Mouse (Mus musculus) brain, embryonic 14.5 days (tissue): Measurements from ENCODE around the gene Ppm1b. TPM values are rescaled to one million over a fixed set of nuclear protein-coding genes. Genes with fewer than 3 reads are reported as not detected.
"Not testable (repeated sequence)": the region's sequence is repeated elsewhere in the genome, so short reads cannot be mapped to it uniquely, and the experiment has no call there.

Source experiments
- DNase-seq: peaks from one replicate; pipeline ENCODE4 v3.0.0-alpha.2; 2011; ENCODE audit warnings: low read depth
- CTCF ChIP-seq: fragments of 200-500 bp; IDR thresholded peaks from 2 replicates; pipeline ENCODE4 v1.5.1; 2012; ENCODE audit warnings: inconsistent platforms, mild to moderate bottlenecking, moderate library complexity, borderline replicate concordance; ENCODE audit not compliant: insufficient read depth, insufficient read length; ENCODE audit errors: extremely low read depth
- POLR2A ChIP-seq: fragments of 200-500 bp; IDR thresholded peaks from 2 replicates; pipeline ENCODE4 v1.6.1; 2012; ENCODE audit warnings: mild to moderate bottlenecking, inconsistent platforms, borderline replicate concordance; ENCODE audit not compliant: poor library complexity, insufficient read depth, insufficient read length, severe bottlenecking; ENCODE audit errors: extremely low read depth
- polyA plus RNA-seq: library from polyadenylated mRNA; depleted of rRNA; stranded (reverse); fragments of >200 nt; gene quantifications from 2 replicates; pipeline ENCODE4 v1.2.3, GENCODE M21; 2012; rRNA removed

Ppm1b gene
- 71.0 and 84.2 TPM in 2 replicates for polyA plus RNA-seq

DNA sequence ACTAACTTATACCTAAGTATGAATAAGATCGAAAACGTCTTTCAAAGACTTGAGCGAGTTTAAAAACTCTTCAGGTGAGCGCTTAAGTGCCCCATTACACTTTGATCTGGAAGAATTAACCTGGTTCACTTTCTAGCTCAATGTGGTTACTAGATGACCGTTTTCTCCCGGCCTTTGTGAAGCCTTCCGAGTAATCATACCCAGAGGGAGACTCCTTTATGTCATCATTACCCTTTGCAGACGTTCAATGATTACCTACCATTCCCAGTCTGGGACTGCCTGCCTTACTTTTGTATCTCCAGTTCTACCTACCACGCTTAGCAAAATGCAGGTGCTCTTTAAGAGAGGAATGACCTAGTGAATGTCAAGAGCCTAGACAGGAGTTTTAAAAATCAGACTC is at the start of gene Ppm1b:
Gene Ppm1b, plus strand, starts transcription at position 301 of the 400 bp plus-strand sequence.
- TF ChIP-seq CTCF = no peak
- TF ChIP-seq POLR2A = no peak

DNA sequence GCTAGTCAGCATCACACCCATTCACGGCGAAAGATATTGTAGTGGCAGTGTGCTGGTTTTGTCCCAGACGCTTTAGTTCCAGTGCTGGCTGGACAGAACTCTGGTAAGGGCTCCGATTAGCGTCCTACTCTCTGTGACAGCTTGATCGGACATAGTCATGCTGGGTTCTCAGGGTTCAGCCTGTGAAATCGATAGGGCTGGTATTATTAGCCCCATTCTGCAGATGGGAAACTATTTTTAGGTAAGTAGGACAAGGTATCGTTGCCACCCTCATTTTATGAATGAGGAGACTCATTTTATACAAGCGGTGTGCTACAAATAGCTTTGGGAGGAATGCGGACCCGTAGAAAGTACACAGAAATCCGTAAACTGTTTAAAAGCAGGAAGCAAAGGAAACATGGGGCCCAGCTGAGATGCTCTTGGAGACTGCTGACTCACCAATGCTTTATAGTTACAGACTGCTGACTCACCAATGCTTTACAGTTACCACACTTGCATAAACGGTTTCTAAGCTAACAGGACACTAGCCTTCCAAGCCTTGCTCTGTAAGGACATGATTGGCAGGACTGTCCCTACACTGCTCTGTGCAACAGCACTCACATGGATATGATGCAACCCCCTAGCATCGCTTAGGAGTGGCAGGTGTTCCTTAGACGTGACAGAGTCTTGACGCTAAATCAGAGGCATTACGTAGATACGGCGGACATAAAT is 34.7 kb upstream of the Ppm1b start:
- no peak for DNase-seq
- TF ChIP-seq CTCF (no peak), POLR2A (no peak)

More for the DNA sequence above, at the start of gene Ppm1b:
- DNase-seq = no peak

DNA sequence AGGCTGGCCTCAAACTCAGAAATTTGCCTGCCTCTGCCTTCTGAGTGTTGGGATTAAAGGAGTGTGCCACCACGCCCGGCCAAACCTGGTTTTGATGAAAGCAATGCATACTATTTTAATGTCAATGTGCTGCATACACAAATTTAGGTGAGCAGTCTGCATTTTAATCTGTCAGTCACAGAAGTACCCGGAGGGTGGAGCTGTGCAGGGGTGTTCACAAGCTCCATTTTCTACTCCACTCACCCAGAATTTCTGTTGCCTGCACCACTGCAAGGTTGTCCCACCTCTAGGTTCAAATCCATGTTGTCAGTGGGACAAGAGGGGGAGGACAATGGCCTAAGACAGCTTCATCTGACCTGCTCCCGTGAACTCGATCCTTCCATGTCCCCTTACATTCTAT is 31.8 kb upstream of the Ppm1b start:
- DNase-seq = no peak
- no peak for TF ChIP-seq POLR2A
- no peak for TF ChIP-seq CTCF

DNA sequence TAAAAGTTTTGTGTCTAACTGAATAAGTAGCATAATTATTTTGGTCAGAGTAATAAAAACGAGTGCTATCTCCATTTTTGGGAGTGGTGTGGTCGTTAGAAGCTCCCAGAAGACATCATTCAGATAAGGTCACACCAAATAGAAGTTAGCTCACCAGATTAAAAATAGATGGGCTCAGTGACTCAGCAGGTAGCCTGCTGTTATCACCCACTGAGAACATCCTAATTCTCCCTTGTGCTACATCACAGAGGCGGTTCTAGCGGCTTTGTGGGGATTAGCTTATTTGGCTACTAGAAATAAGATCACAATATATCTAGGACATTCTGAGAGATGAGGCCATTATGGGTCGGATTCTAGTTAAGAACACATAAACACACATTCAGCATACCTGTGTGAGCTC is 30.3 kb upstream of the Ppm1b start:
- DNase-seq = no peak
- TF ChIP-seq CTCF = no peak
- no peak for TF ChIP-seq POLR2A

DNA sequence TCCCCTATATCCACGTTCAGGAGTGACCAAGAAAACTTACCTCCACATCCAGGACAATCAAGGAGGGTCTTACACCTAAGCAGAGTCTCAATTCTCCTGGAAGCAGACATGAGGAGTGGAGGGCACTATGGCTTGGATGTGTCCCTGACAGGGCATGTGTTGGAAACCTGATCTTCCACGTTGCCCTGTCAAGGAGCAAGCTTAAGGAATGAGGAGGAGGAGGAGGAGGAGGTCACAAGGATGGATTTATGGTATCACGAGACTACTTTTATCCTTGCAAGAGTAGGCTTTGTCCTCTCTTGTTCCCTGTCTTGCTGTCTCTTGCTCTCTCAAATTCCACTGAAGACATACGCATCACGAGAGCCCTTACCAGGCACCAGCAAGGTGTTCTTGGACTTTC is 29.0 kb upstream of the Ppm1b start:
- TF ChIP-seq CTCF (no peak), POLR2A (no peak)
- DNase-seq = no peak

DNA sequence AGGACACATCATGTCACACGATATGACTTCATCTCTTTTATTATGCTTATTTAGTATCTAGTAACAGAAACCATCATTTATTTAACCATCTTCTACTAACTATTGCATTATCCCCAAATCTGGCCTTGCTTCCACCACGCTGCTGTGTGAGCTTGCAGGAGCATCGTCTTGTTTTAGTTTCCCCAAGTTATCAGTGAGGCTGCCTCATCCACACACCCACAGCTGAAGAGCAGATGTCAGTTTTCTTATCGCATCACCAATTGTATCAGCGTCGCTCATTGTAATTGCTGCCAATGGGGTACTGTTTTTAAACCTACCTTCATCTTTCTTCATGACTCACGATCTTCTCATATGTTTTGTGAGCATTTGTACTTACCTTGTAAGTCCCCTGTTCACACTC is 23.6 kb upstream of the Ppm1b start:
- TF ChIP-seq CTCF = no peak
- TF ChIP-seq POLR2A = no peak
- DNase-seq = no peak

DNA sequence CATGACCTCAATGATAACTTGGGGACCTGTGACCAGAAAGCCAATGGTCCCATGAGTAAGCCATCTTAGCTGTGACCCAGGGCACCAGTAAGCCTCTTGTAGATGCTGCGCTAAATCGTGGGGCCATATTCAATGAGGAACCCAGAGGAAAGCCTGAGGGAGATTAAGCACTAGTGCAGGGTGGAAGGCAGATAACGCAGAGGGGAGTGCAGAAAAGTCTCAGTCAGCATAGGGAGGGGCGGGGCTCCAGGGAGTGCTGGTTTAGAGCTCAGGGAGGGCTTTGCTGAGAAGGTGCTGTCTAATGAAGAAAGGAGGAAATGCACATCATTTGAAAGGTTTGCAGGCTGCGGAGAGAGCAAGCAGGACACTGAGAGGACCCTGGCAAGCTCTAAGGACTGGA is 22.6 kb upstream of the Ppm1b start:
- no peak for TF ChIP-seq CTCF
- TF ChIP-seq POLR2A = no peak
- no peak for DNase-seq

DNA sequence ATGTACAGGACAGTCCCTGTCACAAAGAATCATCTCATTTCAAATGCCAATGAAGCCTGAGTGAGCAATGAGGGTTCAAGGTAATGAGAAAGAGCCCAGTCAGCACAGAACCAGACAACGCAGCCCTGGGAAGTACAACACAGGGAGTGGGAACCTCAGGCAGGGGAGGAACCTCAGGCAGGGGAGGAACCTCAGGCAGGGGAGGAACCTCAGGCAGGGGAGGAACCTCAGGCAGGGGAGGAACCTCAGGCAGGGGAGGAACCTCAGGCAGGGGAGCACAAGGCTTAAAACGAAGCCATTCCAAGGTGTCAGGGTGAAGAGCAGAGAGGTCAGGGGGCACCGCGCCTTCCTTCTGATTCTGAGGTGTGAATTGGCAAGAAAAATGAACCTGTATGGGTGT is 20.9 kb upstream of the Ppm1b start:
- DNase-seq = not testable (repeated sequence)

DNA sequence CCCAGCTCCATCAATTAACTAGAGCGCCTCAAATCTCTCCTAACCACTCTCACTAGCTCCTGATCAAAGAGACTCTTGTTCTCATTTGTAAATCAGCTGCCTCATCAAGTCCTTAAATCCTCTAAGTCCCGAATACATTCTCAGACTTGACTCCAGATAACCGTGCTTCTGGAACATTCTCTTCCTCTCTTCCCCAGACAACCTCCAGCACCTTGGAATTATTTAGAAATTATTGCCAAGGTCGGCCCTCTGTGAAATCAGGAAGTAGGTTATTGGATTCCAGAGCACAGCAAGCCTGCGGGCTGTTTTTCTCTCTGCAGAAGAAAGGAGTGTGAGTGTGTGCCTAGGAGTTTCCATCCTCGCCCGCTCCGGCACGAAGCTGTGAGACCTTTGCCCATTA is 20.2 kb upstream of the Ppm1b start:
- TF ChIP-seq POLR2A (no peak), CTCF (no peak)
- DNase-seq = peak; percentile 2

DNA sequence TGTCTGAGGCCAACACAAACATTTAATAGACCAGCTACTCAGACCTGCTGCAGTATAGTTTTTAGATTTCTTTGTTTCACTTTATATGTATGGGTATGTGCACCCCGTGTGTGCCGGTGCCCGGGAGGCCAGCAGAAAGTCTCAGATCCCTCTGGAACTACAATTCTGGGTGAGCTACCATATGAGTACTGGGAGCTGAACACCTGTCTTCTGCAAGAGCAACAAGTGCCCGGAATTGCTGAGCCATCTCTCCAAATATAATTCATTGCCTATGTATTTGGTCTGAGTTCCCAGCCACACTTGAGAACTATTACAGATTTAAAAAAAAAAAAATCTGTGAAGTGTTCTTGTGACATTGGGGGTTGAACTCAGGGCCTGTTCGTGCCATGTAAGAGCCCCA is 19.7 kb upstream of the Ppm1b start:
- TF ChIP-seq POLR2A (no peak), CTCF (no peak)
- no peak for DNase-seq

DNA sequence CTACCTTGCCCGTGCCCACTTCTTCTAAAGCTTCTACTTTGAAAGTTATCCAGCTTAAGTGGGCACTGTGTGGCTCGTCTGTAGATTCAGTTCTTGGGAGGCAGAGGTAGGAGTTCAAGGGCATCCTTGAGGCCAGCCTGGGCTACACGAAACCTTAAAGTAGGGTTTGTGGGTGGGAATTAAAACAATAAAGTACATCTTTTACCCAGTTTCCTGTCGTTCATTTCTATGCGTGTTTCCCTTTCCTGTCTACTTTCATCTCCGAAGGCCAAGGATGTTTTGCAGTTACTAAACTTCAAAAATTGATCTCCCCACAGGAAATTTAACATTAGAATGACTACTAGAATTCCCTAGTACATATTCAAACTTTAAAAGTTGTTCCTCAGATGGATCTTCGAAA is 19.3 kb upstream of the Ppm1b start:
- TF ChIP-seq POLR2A = no peak
- no peak for DNase-seq

DNA sequence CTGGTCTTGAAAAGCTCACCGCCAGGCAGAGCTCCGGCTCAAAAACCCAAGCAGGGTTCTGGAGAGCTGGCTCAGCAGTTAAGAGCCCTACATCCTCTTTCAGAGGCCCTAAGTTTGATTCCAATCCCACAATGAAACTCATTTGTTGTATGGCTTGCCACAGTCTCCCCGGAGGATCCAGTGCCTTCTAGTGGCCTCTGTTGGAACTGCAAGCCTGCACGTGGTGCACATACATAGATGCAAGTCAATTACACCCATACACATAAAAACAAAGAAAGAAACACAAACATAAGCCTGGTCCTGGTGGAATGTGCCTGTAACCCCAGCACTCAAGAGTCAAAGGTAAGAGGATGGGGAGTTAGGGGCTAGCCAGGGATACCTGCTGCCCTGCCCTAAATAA is 18.3 kb upstream of the Ppm1b start:
- DNase-seq = no peak
- TF ChIP-seq POLR2A (no peak), CTCF (0 out of 2 replicates have a peak, but pooled peaks have one; percentile 10)

DNA sequence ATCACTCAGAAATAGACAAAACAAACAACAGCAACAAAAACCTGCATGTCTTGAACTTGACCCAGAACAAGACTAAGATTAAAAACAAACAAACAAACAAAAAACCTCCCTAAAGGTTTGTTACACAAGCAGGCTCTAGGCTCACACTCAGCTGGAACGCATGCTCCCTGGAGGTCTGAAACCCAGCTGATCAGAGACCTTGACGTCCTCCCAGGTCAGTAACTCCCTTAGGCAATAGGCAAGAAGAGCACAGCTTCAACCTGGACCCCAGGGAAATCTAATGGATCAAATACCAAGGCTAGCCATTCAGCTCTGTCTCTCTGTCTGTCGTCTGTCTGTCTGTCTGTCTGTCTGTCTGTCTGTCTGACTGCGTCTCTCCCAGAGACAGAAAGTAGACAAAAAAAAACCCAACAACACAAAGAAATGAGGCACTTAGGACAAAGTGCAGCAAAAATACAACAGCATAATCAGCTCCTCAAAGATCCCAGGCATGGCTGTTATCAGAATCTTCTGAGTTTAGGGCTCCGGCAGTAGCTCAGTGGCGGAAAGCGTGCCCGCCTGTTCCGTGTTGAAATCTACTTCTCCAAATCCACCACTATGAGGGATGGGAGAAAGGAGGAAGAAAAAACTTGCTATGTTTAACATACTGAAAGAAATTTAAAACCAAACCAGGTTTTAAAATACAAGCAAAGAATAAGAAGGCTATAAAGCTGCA is 16.4 kb upstream of the Ppm1b start:
- TF ChIP-seq POLR2A (no peak), CTCF (no peak)
- no peak for DNase-seq

DNA sequence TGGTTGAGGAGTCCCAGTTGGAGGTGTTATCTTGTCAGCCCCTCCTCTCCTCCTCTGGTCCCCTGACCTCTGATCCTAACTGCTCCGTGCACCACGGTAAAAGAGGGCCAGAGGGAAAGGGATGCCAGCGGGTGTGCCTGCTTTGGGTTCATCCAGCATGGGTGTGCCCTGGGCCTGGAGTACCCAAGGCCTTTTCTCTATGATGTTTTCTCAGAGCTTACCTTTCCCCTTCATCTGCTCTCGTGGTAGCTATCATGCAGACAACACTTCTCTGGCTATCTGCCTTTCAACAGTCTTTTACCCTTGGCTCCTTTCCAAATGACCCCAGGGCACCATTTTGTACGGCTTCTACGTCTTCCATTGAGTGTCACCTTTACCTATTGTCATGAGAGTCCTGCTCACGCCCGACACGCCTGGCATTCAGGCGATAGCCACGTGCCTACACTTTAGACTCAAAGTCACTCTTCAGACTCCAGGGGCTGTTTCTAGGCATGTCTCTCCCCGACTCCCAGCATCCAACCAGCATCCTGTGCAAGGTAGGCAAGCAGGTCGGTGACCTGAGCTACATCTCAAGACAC is 15.2 kb upstream of the Ppm1b start:
- TF ChIP-seq CTCF (no peak), POLR2A (no peak)
- DNase-seq = no peak
